Mouse (Mus musculus) stomach, postnatal 0 days (tissue): ENCODE measurements around the gene Mob3b. TPM values are rescaled to one million over a fixed set of nuclear protein-coding genes. Genes with fewer than 3 reads are reported as not detected.
A peak's percentile ranks its signal among the peaks of the same experiment; 100 is the strongest.

Experiments used
- ATAC-seq: fragments of 200-750 bp; cut with Nextera tagmentation; 2 replicates; pipeline ENCODE4 v1.8.0; 2017; ENCODE audit not compliant: low FRiP score, low TSS enrichment
- DNase-seq: peaks from one replicate; pipeline ENCODE4 v3.0.0-alpha.2; 2016; ENCODE audit warnings: low spot score
- H3K27ac ChIP-seq: fragments of 300-500 bp; sonication (generic); replicated peaks from 2 replicates; pipeline ENCODE4 v1.5.1; 2014; ENCODE audit warnings: mild to moderate bottlenecking, control low read depth
- H3K27me3 ChIP-seq: fragments of 300-500 bp; sonication (generic); 2 replicates; pipeline ENCODE4 v1.6.1; 2014; ENCODE audit warnings: low read length; ENCODE audit not compliant: control insufficient read depth, insufficient read depth
- H3K36me3 ChIP-seq: fragments of 300-500 bp; sonication (generic); 2 replicates; pipeline ENCODE4 v1.6.1; 2014; ENCODE audit warnings: low read length, mixed read lengths; ENCODE audit not compliant: control insufficient read depth, insufficient read depth
- H3K4me1 ChIP-seq: fragments of 300-500 bp; sonication (generic); replicated peaks from 2 replicates; pipeline ENCODE4 v1.6.1; 2014; ENCODE audit warnings: antibody characterized with exemption; ENCODE audit not compliant: control insufficient read depth, insufficient read depth
- H3K4me2 ChIP-seq: fragments of 300-500 bp; sonication (generic); replicated peaks from 2 replicates; pipeline ENCODE4 v1.6.1; 2014; ENCODE audit warnings: low read depth, mild to moderate bottlenecking, control low read depth, moderate library complexity
- H3K4me3 ChIP-seq: fragments of 300-500 bp; sonication (generic); 2 replicates; pipeline ENCODE4 v1.5.1; 2014; ENCODE audit warnings: low read depth, low read length, control low read depth
- H3K9ac ChIP-seq: fragments of 300-500 bp; sonication (generic); 2 replicates; pipeline ENCODE4 v1.6.1; 2014; ENCODE audit warnings: mild to moderate bottlenecking, low read length, control low read depth, mixed read lengths
- H3K9me3 ChIP-seq: fragments of 300-500 bp; sonication (generic); 2 replicates; pipeline ENCODE4 v1.6.1; 2016; ENCODE audit warnings: low read length; ENCODE audit not compliant: control insufficient read depth
- CTCF ChIP-seq: IDR thresholded peaks from 2 replicates; pipeline ENCODE4 v1.5.1; 2016; ENCODE audit warnings: antibody characterized with exemption, low read depth, mild to moderate bottlenecking, moderate library complexity
- EP300 ChIP-seq: optimal IDR thresholded peaks from 2 replicates; pipeline ENCODE3; 2016; ENCODE audit warnings: antibody characterized with exemption
- WGBS: fragments of 180-500 bp; shearing (Covaris S2); extraction: QIAGEN DNeasy Blood & Tissue Kit; methylation state at CpG from one replicate; pipeline ENCODE4 v1.1.7; 2014; 5-methylcytosine and 5-hydroxymethylcytosine counted together
- polyA plus RNA-seq: library from polyadenylated mRNA; unstranded; fragments of >200 nt; fragmentation: Nextera tagmentation; extraction: Ambion mirVana; gene quantifications from 2 replicates; pipeline ENCODE4 v1.2.1, GENCODE M21; 2015

Gene Mob3b
- polyA plus RNA-seq, 1 experiment from 2014 or later: 15.0 TPM

GRCm38 (mm10) chr4:35143472-35144102 lies 13.7 kb downstream of the Mob3b start:
- Histone ChIP-seq H3K9me3 (no peaks in the 10 kb centered on the region), H3K4me1 (no peaks in the 10 kb centered on the region), H3K4me3 (no peak overlapping the region), H3K27me3 (no peaks in the 10 kb centered on the region), H3K27ac (no peak overlapping the region; the same call in 1 of the 2 replicates), H3K36me3 (no peaks in the 10 kb centered on the region), H3K9ac (no peak overlapping the region), H3K4me2 (peak overlapping the region; percentile 26; the same call in 1 of the 2 replicates)
- DNase-seq (no peak), ATAC-seq (no peak)
- 52% methylated on average over 12 of the region's 12 CpGs for WGBS
- TF ChIP-seq CTCF (no peak), EP300 (no peak)

- ATAC-seq (no peak), DNase-seq (no peak)
- no peaks in the 10 kb centered on the region for H3K9me3 ChIP-seq
Measured at GRCm38 (mm10) chr4:35140317-35140716, 17.0 kb downstream of the Mob3b start.

GRCm38 (mm10) chr4:35138077-35138476 lies 19.2 kb downstream of the Mob3b start:
- WGBS: 71% methylated on average over 6 of the region's 6 CpGs
- no peak for ATAC-seq
- Histone ChIP-seq H3K27me3 (no peaks in the 10 kb centered on the region), H3K4me2 (no peak overlapping the region), H3K36me3 (no peaks in the 10 kb centered on the region), H3K27ac (no peak overlapping the region), H3K4me3 (no peak overlapping the region), H3K4me1 (no peaks in the 10 kb centered on the region), H3K9me3 (no peaks in the 10 kb centered on the region), H3K9ac (no peak overlapping the region)
- DNase-seq: no peak
- TF ChIP-seq EP300 (no peak), CTCF (no peak)

More at GRCm38 (mm10) chr4:35140317-35140716, 17.0 kb downstream of the Mob3b start:
- no peak overlapping the region for H3K27ac ChIP-seq
- TF ChIP-seq EP300 (no peak), CTCF (no peak)
- no peaks in the 10 kb centered on the region for H3K36me3 ChIP-seq
- no peaks in the 10 kb centered on the region for H3K4me1 ChIP-seq
- no peak overlapping the region; the same call in 1 of the 2 replicates for H3K4me2 ChIP-seq
- 55% methylated on average over 6 of the region's 6 CpGs for WGBS
- H3K4me3 ChIP-seq: no peak overlapping the region
- no peaks in the 10 kb centered on the region for H3K27me3 ChIP-seq
- no peak overlapping the region for H3K9ac ChIP-seq

GRCm38 (mm10) chr4:35136996-35137395 lies 20.3 kb downstream of the Mob3b start:
- H3K36me3 ChIP-seq: no peaks in the 10 kb centered on the region
- no peak for ATAC-seq
- 63% methylated on average over 8 of the region's 8 CpGs for WGBS
- no peaks in the 10 kb centered on the region for H3K27me3 ChIP-seq
- no peak overlapping the region for H3K4me2 ChIP-seq
- H3K4me1 ChIP-seq: no peaks in the 10 kb centered on the region
- DNase-seq: no peak
- H3K27ac ChIP-seq: no peak overlapping the region
- H3K9ac ChIP-seq: no peak overlapping the region
- no peaks in the 10 kb centered on the region for H3K9me3 ChIP-seq
- no peak overlapping the region for H3K4me3 ChIP-seq
- no peak for TF ChIP-seq EP300
- TF ChIP-seq CTCF: no peak

- Histone ChIP-seq H3K9ac (no peak overlapping the region), H3K9me3 (no peaks in the 10 kb centered on the region), H3K27ac (no peak overlapping the region), H3K36me3 (no peaks in the 10 kb centered on the region), H3K4me3 (no peak overlapping the region), H3K27me3 (no peaks in the 10 kb centered on the region), H3K4me2 (no peak overlapping the region), H3K4me1 (no peaks in the 10 kb centered on the region)
- DNase-seq: no peak
- TF ChIP-seq CTCF (no peak), EP300 (no peak)
- WGBS: 77% methylated on average over 4 of the region's 4 CpGs
- no peak for ATAC-seq
Measured at GRCm38 (mm10) chr4:35135806-35136205, 21.5 kb downstream of the Mob3b start.

GRCm38 (mm10) chr4:35134846-35135611 lies 22.3 kb downstream of the Mob3b start:
- DNase-seq (no peak), ATAC-seq (no peak)
- Histone ChIP-seq H3K4me3 (no peak overlapping the region), H3K27me3 (no peaks in the 10 kb centered on the region), H3K9me3 (no peaks in the 10 kb centered on the region), H3K4me2 (no peak overlapping the region), H3K36me3 (no peaks in the 10 kb centered on the region), H3K9ac (no peak overlapping the region), H3K27ac (no peak overlapping the region), H3K4me1 (no peaks in the 10 kb centered on the region)
- 56% methylated on average over 15 of the region's 15 CpGs for WGBS
- TF ChIP-seq CTCF (no peak), EP300 (no peak)
